Mouse (Mus musculus) kidney, adult 2 months (tissue): Measurements from ENCODE around the gene Gm28551.

Experiments used
- CTCF ChIP-seq: fragments of 200-500 bp; conservative IDR thresholded peaks from 2 replicates; pipeline ENCODE4 v1.5.1; 2011; ENCODE audit warnings: low read depth, mild to moderate bottlenecking, control low read depth, low read length, moderate library complexity, mixed read lengths; ENCODE audit not compliant: insufficient read depth, insufficient read length
- POLR2A ChIP-seq: fragments of 200-500 bp; IDR thresholded peaks from one replicate; pipeline ENCODE4 v1.6.1; 2011; ENCODE audit warnings: low read depth, low read length, control low read depth

- TF ChIP-seq POLR2A (no peak), CTCF (no peak)
These were observed 27.5 kb downstream of the Gm28551 start for GRCm38 (mm10) chr1:53324827-53325494.
